Mouse (Mus musculus) frontal cortex, postnatal 25 days (tissue): ENCODE measurements around the gene Olfr1286.

Experiments used
- DNase-seq, 2 experiments: peaks; one replicate each; pipeline ENCODE4 v3.0.0; 2022; ENCODE audit warnings: low spot score in 2 of 2

Gene Olfr1286

GRCm38 (mm10) chr2:111422931-111423330 is at the start of gene Olfr1286:
Gene Olfr1286, minus strand, starts transcription at chr2:111423115.
- no peak for DNase-seq

DNA sequence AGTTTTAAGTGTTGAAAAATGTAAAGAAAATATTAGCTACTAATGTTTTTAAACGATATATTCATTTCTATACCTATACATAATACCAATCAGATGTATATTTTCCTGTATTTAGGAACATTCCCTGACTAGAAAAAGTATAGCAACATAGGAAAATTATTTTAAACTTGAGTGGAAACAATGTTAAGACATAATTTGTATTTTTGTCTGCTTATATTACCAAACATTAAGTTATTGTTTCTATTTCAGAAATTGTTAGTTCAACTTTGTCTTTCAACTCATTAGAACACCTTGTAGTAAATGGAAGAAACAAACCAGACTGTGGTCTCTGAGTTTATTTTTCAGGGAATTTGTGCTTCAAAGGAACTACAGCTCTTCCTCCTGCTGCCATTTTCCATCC is 25.9 kb upstream of the Olfr1286 start, which contains the start of gene Olfr1287:
TSS of gene Olfr1287 (plus strand) at position 301 of the 400 bp plus-strand sequence.
- DNase-seq, result no peak

- no peak for DNase-seq
Observed at GRCm38 (mm10) chr2:111375222-111375621, 47.7 kb downstream of the Olfr1286 start, which contains the start of gene Olfr1284. Gene Olfr1284, plus strand, starts transcription at chr2:111375522.
